Mouse (Mus musculus) bone marrow, adult 2 months (tissue): ENCODE results near the gene Ascl3.

Source experiments
- CTCF ChIP-seq: fragments of 200-500 bp; IDR thresholded peaks from 2 replicates; pipeline ENCODE4 v1.5.1; 2011; ENCODE audit warnings: low read length, control low read depth; ENCODE audit not compliant: control insufficient read depth, insufficient read depth
- POLR2A ChIP-seq: fragments of 200-500 bp; IDR thresholded peaks from 2 replicates; pipeline ENCODE4 v1.6.1; 2011; ENCODE audit warnings: low read depth, mild to moderate bottlenecking, control low read depth, low read length, borderline replicate concordance; ENCODE audit not compliant: control insufficient read depth

GRCm38 (mm10) chr7:109772251-109772650 lies 40.7 kb upstream of the Ascl3 start:
- TF ChIP-seq POLR2A (no peak), CTCF (no peak)
